Mouse (Mus musculus) bone marrow macrophage, adult 2 months (primary cell): ENCODE results near the gene Pax7.

Experiments used
- CTCF ChIP-seq: IDR thresholded peaks from 2 replicates; pipeline ENCODE4 v1.5.1; 2012; ENCODE audit warnings: low read depth, mild to moderate bottlenecking, low read length, moderate library complexity
- POLR2A ChIP-seq: IDR thresholded peaks from 2 replicates; pipeline ENCODE4 v1.6.1; 2012; ENCODE audit warnings: mild to moderate bottlenecking, low read depth, low read length, borderline replicate concordance

DNA sequence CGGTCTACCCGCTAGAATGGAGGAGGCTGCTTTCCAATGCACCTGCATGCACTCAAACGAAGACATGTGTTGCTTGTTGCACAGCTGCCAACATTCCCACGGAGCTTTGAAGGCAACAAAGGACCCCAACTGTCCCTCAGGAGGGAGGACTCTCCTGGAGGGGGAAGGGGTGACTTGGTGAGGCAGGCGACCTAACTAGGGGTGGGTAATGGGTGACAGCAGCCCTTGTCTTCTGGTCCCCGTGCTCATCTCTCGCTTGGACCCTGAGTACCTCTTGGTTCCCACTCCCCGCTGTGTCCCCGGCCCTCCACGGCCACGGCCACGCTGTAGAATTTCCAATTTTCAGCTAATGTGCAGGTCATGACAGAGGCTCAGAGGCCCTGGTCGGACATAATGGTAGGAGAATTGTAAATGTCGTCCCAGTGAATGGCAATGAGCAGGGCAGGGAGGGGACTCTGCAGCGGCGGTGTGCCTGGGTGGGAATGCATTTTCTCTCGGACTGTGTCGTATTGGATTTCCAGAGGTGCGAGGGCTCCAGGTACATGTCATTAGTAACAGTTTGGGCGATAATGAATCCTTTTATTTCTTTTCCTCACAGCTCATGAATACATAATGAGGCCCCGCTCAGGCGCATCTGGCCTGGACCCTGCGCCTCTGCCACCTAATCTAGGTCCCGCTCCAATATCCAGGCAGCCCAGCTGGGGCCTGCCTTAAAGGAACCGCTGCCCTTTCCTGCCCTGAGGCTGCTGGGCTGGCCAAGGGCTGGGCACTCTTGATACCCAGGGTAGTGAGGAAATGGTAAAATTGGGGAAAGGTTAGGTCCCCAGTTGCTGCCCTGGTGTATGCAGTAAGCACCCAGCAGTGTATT is 122.6 kb downstream of the Pax7 start:
- TF ChIP-seq POLR2A (no peak), CTCF (no peak)
